Mouse (Mus musculus) liver, embryonic 14.5 days (tissue): ENCODE measurements around the gene Thsd4.

Source experiments
- CTCF ChIP-seq: IDR thresholded peaks from 2 replicates; pipeline ENCODE4 v1.5.1; 2016; ENCODE audit warnings: antibody characterized with exemption, low read depth, control low read depth
- EP300 ChIP-seq: IDR thresholded peaks from 2 replicates; pipeline ENCODE4 v1.6.1; 2016; ENCODE audit warnings: antibody characterized with exemption, low read depth

GRCm38 (mm10) chr9:59955692-59956091 lies 566.2 kb downstream of the Thsd4 start:
- no peak for TF ChIP-seq CTCF
- TF ChIP-seq EP300, result no peak
